Mouse (Mus musculus) cerebellum, adult 11 months (tissue): ENCODE measurements around the gene Mgst3.

Experiments
- DNase-seq: peaks from one replicate; pipeline ENCODE4 v3.0.0; 2022

The Mgst3 gene

GRCm38 (mm10) chr1:167387310-167387709 lies 6.3 kb downstream of the Mgst3 start:
- DNase-seq: no peak

DNA sequence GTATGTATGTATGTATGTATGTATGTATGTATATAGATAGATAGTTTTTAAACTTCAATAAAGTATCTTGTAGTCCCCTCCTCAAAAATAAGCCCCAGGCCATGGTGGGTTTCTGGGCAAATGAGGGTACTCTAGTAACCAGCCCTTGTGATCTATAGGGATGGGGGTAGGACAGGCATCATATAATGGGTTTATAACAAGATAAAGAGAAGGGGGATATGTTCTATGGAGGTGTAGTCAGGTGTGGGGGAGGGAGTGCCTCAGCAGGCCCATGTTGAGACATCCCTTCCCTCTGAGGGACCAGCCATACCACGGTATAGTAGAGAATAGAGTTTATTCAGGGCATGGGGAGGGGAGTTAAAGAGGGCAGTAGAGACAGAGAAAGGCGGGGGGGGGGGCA lies 7.2 kb downstream of the Mgst3 start:
- no peak for DNase-seq

- DNase-seq: no peak
Observed at GRCm38 (mm10) chr1:167385636-167386035, 8.0 kb downstream of the Mgst3 start.

DNA sequence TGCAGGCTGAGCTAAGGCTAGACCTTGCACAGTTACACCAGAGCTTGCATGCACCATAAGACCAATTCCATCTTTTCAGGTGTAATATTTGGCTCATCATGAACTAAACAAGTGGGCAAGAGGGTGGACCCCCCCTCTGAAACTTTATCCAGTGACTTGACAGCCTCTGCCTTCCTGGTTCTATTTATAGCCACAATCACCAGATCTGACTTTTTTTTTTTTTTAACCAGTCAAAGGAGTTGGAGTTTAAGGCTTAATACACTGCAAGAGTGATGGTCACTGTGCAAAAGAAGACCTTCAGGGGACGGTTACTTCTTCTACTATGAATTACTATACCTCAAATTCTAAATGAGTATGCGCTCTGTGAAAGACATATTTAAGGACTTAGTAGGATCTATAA lies 8.4 kb downstream of the Mgst3 start:
- no peak for DNase-seq

DNA sequence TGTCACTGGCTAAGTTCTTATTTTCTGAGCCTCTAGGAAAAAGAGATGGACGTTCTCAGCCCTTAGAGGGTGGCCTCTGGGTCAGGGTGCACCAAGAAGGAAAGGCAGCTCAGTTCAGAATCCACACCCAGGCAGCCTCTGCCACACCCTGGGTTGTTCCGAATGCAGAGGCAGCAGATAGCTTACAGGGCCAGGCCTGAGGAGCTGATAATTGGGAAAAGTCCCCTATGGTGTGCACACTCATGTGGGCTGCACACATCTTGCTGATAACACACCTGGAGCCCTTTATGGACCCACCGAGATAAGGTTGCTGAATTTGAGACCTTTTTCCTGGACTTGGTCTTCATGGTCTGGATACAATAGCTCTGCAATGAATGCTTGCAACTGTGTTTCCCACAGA lies 9.5 kb downstream of the Mgst3 start:
- DNase-seq: no peak

DNA sequence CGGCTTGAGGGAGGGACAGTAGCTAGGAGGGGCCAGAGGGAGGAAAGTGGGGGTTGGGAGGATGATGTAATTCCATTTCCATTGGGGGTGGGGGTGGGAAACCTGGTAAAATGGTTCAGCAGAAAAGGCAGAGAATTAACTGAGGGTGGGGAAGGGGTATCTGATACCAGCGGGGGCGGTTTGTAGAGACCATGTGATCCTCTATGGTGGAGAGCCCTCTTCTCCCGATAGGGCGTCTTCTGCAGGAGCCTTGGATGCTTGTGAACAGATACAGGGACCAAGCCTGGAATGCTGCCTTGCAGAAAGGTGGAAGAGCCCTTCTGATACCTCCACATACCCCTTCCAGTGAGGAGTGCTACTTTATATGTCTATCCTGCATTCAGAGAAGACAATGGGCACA lies 10.5 kb downstream of the Mgst3 start:
- DNase-seq: no peak

DNA sequence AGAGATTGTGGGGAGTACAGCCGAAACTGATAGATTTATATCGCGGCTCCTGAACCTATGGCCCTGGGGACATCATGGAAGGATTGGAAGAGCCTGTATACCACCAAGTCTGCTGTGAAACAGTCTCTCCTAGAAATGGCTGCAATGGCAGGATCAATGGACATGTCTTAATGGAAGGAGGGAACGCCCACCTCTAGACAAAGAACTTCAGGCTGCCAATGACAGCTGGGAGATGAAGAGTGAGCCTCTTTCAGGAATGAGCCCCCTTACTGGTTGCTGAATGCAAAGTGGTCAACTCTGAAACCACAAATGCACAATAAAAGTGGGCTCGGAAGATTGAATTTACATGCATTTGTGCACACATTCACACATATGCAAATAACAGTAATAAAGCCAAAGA lies 10.9 kb downstream of the Mgst3 start:
- DNase-seq: no peak

GRCm38 (mm10) chr1:167382316-167382715 lies 11.3 kb downstream of the Mgst3 start:
- no peak for DNase-seq

DNA sequence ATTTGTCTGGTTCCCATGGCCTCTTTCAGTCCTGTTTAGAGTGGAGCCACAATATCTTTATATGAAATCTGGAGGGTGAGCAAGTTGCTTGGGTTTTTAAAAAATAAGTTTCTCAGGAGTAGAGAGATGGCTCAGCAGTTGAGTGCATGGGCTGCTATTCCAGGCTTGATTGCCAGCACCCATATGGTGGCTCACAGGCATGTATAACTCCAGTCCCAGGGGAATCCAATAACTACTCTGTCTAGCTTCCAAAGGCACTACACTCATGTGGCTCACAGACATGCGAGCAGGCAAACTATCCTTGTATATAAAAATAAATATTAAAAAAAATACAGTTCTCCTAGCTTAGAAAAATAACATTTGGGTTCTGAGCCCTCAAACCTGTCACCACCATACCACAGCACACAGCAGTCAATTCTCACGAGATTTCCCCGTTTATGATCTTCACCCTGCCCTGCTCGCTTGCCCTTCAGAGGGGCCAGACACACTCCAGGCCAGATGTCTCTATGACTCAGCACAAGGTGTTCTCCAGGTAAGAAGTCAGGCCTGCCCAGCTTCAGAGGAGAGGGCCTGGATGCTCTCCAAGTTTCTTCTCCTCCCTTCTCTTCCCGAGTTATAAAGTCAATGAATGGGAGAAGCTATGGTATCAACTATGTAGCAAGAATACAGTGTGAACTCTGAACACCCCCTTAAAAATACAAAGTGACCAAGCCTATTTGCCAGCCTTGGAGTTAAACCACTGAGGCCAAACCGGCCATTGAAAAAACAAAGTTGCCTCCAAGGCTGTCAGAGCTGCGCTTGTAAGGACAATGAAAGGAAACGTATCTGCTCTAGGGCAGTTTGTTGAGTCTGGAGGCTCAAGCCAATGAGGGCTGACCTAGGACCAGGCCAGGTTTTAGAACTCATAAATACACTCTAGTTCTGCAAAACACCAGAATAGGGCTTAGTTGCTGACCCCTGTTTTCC lies 12.3 kb downstream of the Mgst3 start:
- no peak for DNase-seq

DNA sequence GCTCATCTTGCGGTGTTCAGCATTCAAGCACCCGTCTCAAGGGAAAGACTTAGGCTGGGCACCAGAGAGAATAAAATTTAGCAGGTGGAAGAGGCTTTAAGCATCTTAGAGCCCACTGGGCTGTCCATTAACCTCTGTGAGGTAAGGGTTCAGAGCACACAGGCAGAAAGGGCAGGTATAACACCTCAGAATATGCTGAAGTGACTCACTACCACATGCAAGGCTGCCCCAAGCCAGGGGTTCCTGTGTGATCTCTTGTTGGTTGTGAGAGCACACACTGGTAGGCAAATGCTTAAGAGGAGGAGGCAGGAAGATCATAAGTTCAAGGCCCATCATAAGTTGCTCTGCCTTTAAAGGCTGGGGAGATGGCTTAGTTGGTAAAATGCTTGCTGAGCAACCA lies 13.4 kb downstream of the Mgst3 start:
- no peak for DNase-seq

- no peak for DNase-seq
Observed at GRCm38 (mm10) chr1:167379751-167380150, 13.9 kb downstream of the Mgst3 start.

GRCm38 (mm10) chr1:167378019-167378418 lies 15.6 kb downstream of the Mgst3 start:
- DNase-seq: no peak

GRCm38 (mm10) chr1:167374942-167375341 lies 18.7 kb downstream of the Mgst3 start:
- DNase-seq: no peak

DNA sequence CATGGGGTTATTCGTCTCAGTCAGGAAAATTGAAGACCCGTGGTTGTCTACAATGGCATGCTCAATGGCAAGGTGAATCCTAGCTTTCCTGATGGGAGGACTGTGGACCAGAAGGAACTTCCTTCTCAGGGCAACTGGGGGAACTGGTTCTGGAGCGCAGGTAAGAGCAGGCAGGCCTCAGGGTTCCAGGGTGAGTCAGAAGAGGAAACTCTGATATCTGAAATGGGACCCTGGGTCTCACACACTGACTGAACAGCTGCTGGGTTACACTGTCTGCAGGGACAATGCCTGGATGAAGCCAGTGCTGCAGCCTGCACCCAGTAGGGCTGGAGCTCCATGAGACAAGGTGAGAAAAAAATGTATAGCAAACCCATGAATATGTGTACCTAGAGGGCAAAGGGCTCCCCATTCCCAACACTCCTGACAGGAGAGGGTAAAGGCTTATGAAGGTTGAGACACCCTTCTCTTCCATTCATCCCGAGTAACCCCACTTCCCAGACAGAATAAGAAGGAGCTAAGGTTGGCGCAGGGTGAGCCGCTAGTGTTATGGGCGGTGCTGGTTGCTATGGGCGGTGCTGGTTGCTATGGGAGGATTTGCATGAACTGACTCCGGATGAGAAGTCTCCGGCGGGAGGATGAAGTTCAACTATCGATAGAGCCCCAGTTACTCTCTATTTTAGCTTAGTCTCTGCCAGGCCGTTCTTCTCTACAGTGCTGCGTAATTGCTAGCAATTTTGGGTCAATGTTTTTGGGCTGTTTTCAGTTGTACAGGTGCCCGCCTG lies 19.4 kb downstream of the Mgst3 start:
- DNase-seq: no peak

GRCm38 (mm10) chr1:167372739-167373138 lies 20.9 kb downstream of the Mgst3 start:
- DNase-seq: no peak

- DNase-seq: peak; percentile 77
Observed at GRCm38 (mm10) chr1:167369905-167370304, 23.7 kb downstream of the Mgst3 start.

DNA sequence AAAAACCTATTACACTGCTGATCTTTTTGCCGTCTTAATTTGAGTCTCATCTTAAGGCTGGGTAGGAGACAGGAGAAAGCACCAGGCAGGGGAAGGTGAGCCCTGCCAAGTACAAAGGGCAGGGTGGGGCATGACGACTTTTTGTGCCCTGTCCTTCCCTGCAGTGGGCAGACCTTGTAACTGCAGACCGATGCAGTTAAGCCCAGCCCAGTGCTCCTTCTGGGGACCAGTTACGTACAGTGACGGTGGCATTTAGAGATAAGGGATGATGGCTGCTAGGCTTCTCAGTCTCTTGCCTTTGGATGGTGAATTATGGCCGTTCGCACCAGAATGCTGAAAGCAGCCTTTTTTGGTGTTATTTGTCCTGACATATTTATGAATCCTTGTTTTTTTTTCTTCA lies 25.1 kb downstream of the Mgst3 start:
- no peak for DNase-seq

DNA sequence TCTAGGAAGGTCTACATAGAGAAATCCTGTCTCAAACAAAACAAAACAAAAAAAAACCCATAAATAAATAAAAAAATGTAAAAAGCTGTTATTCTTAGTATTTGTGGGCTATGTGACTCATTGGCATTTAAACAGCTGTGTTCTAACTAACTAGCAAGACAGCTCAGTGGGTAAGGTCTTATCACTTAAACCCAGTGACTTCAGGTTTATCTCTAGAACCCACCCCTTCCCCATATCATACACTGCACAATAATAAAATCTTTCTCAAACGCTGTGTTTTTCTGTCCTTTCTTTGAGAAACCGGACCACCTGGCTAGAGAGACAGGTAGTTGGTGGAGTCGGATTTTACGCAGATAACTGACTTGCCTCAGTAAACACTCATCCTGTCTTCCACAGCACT lies 25.6 kb downstream of the Mgst3 start:
- no peak for DNase-seq

DNA sequence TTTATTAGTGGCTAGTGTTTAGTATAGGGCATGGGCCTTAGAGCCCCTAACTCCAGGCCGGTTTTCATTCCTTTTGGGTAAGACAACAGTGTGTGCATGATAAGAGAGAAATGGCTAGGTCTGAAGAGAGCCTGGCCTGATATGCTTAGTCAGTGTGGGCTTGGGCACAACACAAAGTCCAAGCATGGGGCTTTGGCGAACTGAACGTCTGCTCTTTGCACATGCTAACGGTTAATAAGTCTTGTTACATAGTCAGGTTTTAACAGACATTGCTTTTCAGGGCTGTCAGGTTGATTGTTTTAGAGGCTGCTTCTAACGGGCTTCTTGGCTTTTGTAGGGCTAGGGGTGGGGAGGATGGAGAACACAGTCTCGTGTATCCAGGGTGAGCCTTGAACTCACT lies 27.0 kb downstream of the Mgst3 start:
- no peak for DNase-seq

- DNase-seq: no peak
Observed at GRCm38 (mm10) chr1:167365808-167366207, 27.8 kb downstream of the Mgst3 start.

GRCm38 (mm10) chr1:167363322-167363721 lies 30.3 kb downstream of the Mgst3 start:
- DNase-seq: no peak

DNA sequence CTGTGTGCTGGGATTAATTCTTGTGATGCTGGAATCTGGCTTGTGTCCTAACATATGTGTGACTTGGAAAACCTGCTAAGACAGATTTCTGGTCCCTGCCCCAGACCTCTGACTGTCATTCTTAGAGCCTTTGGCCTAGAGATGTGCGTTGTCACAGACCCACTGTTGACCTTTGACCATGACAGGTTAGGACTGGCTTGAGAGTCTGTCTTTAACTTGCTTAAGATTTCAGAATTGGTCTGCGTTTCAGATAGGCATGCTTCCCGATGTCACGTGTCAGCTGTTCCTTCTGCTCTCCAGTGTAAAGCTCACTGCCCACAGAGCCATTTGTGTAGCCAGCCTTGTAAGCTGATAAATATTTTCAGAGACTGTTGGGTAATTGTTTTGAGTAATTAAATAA lies 30.8 kb downstream of the Mgst3 start:
- DNase-seq: no peak

DNA sequence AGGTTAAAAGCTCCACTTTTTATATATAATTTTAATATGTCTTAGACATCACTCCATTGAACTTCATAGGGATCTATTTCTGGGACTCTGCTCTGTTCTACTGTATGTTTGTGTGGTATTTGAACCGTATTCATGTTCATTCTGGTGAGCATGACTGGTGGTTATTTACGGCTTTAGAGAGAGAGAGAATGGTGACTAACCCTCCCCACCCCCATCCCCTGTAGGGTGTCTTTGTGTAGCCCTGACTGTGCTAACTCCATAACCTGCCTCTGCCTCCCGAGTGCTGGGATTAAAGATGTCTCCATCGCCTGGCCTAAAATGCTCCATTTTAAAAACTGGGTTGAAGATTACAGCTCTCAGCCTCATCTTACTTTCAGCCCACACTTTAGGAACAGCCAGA lies 33.4 kb downstream of the Mgst3 start:
- no peak for DNase-seq

DNA sequence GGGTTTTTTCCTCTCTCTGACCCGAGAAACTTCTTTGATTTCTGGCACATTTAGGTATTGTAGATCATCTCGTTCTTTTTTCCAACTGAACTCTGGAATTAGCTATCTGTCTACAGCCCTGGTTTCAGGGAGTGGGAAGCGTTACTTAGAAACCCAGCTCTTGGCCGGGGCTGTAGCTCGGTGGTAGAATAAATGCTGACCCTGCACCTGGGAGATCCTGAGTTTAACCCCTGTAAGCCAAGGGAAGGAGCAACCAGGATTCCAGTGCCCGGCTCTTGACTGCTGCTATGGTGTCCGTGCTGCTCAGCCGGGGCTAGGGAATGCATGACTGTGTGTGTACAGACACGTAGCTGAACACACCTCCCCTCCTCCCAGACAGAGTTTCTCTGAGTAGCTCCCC lies 34.9 kb downstream of the Mgst3 start:
- DNase-seq: no peak
